Mouse (Mus musculus): ENCODE measurements at regions not wholly inside any gene's neighbourhood (a gene's known extent, or its start where the extent isn't known, plus 50 kb on each side); places are given as distances from the start of the nearest gene placed in this dataset.

DNA sequence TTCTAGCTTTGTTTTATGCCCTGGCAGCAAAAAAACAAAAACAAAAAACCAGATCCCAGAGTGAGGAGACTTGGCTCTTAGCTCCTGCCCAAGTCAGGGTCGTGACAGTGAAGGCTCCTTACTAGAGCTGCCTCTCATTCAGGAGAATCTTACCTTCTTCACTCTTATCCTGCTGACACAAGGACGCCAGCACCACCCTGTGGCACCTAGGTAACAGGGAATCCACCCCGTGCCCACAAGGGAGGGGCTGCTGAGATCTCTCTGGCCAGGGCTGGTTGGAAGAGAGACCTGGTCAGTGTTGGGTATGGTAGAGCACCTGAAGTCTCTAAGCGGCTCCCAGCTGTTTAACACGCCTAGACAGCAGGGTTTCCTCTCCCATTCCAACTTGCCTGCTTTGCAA, 139.3 kb downstream of the Cyp26a1 start:
- TF ChIP-seq MAX (IDR thresholded peaks at IDR 0.05): no peak
- no peak for TF ChIP-seq MYOD1 (IDR thresholded peaks at IDR 0.05; ENCODE audit: control insufficient read depth, insufficient read length, low read depth)
- peak; percentile 26 for TF ChIP-seq CTCF (IDR thresholded peaks at IDR 0.05; ENCODE audit: control insufficient read depth, insufficient read depth, insufficient read length)
- TF ChIP-seq USF1 (IDR thresholded peaks at IDR 0.05; ENCODE audit: low read depth): no peak

All from C2C12 (cell line).